Mouse (Mus musculus): ENCODE results near the gene Enthd1. TPM values are rescaled to one million over a fixed set of nuclear protein-coding genes. Genes with fewer than 3 reads are reported as not detected.
"Not testable (repeated sequence)": the region's sequence is repeated elsewhere in the genome, so short reads cannot be mapped to it uniquely, and the experiment has no call there.

Enthd1 gene
- polyA plus RNA-seq, 1 experiment from 2014 or later = not detected

DNA sequence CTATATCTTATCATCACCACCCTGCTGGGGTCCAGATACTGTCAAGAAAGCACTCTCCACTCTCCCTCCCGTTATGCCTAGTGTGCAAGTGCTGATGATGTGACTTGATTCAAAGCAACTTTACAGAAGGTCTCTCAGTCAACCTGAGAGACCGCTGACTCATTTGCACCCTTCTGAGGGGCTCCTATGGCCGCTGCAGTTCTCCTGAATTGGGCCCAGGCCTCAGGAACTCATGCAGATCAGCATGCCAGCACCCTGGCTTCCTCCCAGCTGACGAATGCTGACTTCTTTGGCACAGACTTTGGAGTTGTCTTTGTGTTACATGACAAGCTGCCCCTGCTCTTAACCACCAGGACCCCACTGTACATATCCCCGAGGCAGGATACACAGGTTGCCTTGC, 28.9 kb upstream of the Enthd1 start:
- WGBS (ENCODE audit: insufficient replicate concordance) = 43% methylated on average over 5 of the region's 5 CpGs
- Histone ChIP-seq H3K9ac (no peak overlapping the region), H3K27ac (replicated peaks) (no peak overlapping the region), H3K9me3 (replicated peaks) (no peaks in the 10 kb centered on the region), H3K4me1 (replicated peaks) (peaks cover 10% of the 10 kb centered on the region), H3K4me2 (no peak overlapping the region), H3K36me3 (replicated peaks) (no peaks in the 10 kb centered on the region), H3K27me3 (peaks cover 31% of the 10 kb centered on the region; the same call in 1 of the 2 replicates), H3K4me3 (replicated peaks) (no peak overlapping the region)
- ATAC-seq (ENCODE audit: insufficient read depth) = no peak

DNA sequence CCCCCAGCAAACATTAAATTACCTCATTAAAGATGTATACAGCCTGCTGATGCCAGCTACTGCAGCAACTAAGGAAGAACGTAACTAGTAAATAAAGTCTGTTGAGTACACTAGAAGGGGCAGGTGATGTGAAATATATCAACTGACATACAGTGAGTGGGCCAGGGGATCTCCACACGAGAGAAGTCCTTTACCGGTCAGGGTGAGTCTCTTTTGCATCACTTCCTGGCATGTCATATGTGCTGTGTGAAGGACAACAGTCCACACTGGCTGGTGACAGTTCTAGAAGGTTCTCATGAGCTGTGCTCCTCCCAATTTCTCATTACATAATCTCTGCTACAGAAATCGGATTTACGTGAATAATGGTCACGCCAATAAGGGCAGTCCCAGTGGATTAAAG, 27.8 kb upstream of the Enthd1 start:
- H3K27ac ChIP-seq (replicated peaks) = no peak overlapping the region
- H3K36me3 ChIP-seq (replicated peaks) = no peaks in the 10 kb centered on the region
- H3K4me3 ChIP-seq (replicated peaks) = no peak overlapping the region
- H3K9me3 ChIP-seq (replicated peaks) = no peaks in the 10 kb centered on the region
- 72% methylated on average over 6 of the region's 6 CpGs for WGBS (ENCODE audit: insufficient replicate concordance)
- peaks cover 6% of the 10 kb centered on the region for H3K4me1 ChIP-seq (replicated peaks)
- H3K27me3 ChIP-seq = peaks cover 32% of the 10 kb centered on the region; the same call in 1 of the 2 replicates
- no peak overlapping the region for H3K9ac ChIP-seq
- no peak overlapping the region for H3K4me2 ChIP-seq
- no peak for ATAC-seq (ENCODE audit: insufficient read depth)

DNA sequence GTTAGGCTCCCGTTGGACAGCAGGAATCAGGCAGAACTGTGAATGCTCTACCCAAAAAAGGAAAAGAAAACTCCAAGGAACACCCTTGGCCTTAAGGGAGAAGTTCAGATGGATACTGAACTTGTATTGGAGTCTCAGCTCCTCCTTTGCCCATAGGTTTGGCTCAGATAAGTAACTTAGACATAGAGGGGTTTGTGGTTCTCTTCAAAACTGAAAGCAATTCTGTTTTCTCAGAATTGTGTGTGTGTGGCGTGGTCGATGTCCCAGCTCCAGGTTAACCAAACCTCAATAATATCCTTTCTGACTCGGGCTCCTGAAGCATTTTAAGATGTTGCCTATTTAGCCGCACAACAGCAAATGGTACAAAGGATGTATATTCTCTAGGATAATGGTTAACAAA, 25.7 kb upstream of the Enthd1 start:
- Histone ChIP-seq H3K4me3 (replicated peaks) (no peak overlapping the region), H3K27me3 (peaks cover 34% of the 10 kb centered on the region; the same call in 1 of the 2 replicates), H3K4me2 (no peak overlapping the region), H3K9ac (no peak overlapping the region), H3K9me3 (replicated peaks) (no peaks in the 10 kb centered on the region), H3K27ac (replicated peaks) (no peak overlapping the region), H3K4me1 (replicated peaks) (peaks cover 6% of the 10 kb centered on the region), H3K36me3 (replicated peaks) (no peaks in the 10 kb centered on the region)
- 58% methylated on average over 5 of the region's 5 CpGs for WGBS (ENCODE audit: insufficient replicate concordance)
- ATAC-seq (ENCODE audit: insufficient read depth) = no peak

DNA sequence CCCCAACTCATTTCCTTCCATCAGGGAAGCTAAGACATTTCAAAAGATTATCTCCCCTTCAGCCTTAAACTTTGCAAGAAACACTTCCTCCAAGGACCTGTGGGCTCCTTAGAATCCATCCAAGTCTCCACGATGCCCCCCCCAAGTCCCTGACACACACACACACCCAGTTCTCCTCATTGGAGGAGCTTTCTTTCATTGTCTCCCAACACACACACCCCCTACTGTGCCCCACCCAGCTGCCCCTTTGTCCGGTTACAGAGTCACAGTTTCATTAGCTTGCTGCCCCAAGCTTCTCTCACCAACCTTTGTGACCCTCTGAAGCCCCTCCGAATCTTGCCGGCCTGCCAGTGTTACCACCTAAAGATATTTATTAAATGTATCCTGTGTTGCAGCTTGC, 21.3 kb upstream of the Enthd1 start:
- H3K4me1 ChIP-seq (replicated peaks) = peaks cover 11% of the 10 kb centered on the region
- ATAC-seq (ENCODE audit: insufficient read depth) = no peak
- no peaks in the 10 kb centered on the region for H3K36me3 ChIP-seq (replicated peaks)
- no peaks in the 10 kb centered on the region for H3K9me3 ChIP-seq (replicated peaks)
- 39% methylated on average over 4 of the region's 4 CpGs for WGBS (ENCODE audit: insufficient replicate concordance)
- no peak overlapping the region for H3K27ac ChIP-seq (replicated peaks)
- no peak overlapping the region for H3K4me2 ChIP-seq
- H3K9ac ChIP-seq = no peak overlapping the region
- H3K4me3 ChIP-seq (replicated peaks) = no peak overlapping the region
- peaks cover 40% of the 10 kb centered on the region; the same call in 1 of the 2 replicates for H3K27me3 ChIP-seq

DNA sequence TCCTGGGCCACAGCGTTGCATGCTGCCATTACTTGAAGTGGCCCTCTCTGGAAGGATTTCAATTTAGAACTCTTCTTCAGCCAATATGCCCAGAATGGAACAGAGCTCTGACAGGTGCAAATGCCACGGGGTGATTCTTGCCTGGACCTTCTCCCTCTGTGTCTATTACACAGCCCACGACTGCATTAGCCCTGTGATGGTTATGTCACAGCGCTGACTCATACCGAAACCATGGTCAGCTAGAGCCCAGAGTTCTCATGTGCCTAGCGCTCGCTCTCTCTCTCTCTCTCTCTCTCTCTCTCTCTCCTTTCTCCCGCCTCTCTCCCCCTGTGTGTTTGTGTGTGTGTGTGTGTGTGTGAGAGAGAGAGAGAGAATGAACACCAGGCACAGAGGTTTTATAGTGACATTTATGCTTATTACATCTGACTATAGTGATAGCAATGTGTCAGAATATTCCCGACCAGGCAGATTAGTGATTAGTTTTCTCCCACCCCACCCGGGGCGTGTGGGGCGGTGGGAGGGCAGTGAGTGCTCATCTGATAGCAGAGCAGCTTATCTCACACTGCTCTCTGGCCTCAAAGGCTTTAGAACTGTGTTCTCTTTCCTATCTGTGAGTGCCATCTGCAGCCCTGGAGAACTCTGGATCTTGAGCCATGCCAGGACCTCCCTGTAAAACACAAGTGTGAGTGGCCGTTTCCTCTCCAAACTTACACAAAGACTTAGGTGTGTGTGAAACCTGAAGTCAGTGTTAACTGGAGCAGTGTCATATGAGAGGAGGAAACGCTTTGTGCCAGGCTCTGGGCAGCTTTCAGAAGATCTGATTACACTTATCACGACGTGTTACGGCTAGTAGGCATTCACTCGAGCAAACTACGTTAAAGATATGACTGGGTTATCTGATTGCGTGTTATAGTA, 17.9 kb upstream of the Enthd1 start:
- Histone ChIP-seq H3K27me3 (peaks cover 54% of the 10 kb centered on the region), H3K4me2 (peak overlapping the region; percentile 42), H3K9ac (no peak overlapping the region), H3K36me3 (replicated peaks) (no peaks in the 10 kb centered on the region), H3K4me1 (replicated peaks) (peaks cover 11% of the 10 kb centered on the region), H3K27ac (replicated peaks) (no peak overlapping the region), H3K4me3 (replicated peaks) (no peak overlapping the region), H3K9me3 (replicated peaks) (no peaks in the 10 kb centered on the region)
- WGBS (ENCODE audit: insufficient replicate concordance) = 29% methylated on average over 20 of the region's 20 CpGs
- ATAC-seq (ENCODE audit: insufficient read depth) = peak; percentile 31; the same call in 1 of the 2 replicates

DNA sequence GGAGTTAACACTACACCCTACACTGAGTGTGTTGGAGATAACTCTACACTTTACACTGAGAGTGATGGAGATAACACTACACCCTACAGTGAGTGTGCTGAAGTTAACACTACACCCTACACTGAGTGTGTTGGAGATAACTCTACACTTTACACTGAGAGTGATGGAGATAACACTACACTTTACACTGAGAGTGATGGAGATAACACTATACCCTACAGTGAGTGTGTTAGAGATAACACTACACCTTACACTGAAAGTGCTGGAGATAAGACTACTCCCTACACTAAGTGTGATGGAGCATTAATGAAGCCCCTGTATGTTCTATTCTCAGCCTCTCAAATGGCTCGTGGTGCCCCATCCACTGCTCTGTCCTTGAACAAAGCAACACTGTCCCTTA, 15.6 kb upstream of the Enthd1 start:
- not testable (repeated sequence) for H3K36me3 ChIP-seq (replicated peaks); H3K9ac ChIP-seq; H3K4me3 ChIP-seq (replicated peaks); H3K27ac ChIP-seq (replicated peaks); H3K9me3 ChIP-seq (replicated peaks); H3K4me2 ChIP-seq; ATAC-seq (ENCODE audit: insufficient read depth)
- H3K27me3 ChIP-seq = peaks cover 73% of the 10 kb centered on the region
- WGBS (ENCODE audit: insufficient replicate concordance) = 61% methylated on average over 1 of the region's 1 CpGs
- peaks cover 11% of the 10 kb centered on the region for H3K4me1 ChIP-seq (replicated peaks)

DNA sequence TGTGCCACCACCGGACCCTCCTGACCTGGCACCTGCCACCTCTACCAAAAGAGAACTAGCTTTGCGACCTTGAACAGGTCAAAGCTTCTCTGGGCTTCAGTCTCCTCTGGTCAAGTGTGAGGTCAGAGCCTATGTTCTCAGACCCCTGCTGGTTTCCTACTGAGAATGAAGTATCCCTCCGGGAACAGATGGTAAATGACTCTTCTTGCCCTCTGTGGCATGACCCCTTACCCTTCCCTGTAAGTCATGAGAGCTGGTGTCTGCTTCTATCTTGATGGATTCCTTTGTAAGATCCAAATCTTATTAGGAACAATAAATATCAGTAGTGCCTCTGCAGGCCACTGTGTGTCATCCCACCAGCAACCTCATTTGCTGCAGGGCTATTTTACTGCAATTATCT, 14.2 kb upstream of the Enthd1 start:
- no peak for ATAC-seq (ENCODE audit: insufficient read depth)
- Histone ChIP-seq H3K9ac (no peak overlapping the region), H3K4me3 (replicated peaks) (no peak overlapping the region), H3K36me3 (replicated peaks) (no peaks in the 10 kb centered on the region), H3K9me3 (replicated peaks) (no peaks in the 10 kb centered on the region), H3K27ac (replicated peaks) (no peak overlapping the region), H3K27me3 (peaks cover 84% of the 10 kb centered on the region), H3K4me1 (replicated peaks) (peaks cover 11% of the 10 kb centered on the region), H3K4me2 (no peak overlapping the region)
- 58% methylated on average over 3 of the region's 3 CpGs for WGBS (ENCODE audit: insufficient replicate concordance)

DNA sequence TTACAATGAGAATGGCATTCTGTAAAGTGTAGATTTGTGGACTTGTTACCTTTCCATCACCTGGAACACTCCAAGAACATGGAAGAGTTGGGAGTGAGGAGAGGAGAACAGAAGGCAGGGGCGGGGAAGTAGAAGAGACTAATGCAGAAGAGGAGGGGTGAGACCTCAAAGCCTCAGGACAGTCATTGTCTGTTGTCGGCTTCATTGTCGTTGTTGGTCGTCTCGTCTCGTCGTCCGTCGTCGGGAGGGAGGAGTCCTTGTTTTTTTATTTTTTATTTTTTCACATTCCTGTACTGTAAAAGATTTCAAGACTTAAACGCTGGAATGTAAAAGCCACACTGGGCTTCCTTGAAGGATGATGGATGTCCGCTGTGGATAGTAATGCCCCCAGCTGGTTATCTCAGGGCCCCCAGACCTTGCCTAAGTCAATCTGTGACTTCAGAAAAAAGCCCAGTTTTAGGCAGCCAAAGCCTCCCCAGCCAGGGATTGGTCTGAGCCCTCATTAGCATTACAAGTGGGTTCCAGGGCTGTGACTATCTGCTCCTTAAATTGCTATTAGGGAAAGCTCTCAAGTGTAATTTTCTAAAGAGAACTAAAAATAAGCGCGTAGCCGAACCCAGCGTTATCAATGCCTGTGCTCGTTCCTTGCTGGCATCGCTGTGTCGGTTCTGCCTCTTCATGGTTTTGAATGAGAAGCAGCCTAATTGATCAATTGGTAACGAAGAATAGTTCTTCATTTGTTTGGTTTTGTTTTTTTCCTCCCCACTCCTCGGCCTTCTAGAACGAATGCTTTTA, 12.4 kb upstream of the Enthd1 start:
- WGBS (ENCODE audit: insufficient replicate concordance) = 38% methylated on average over 22 of the region's 22 CpGs
- Histone ChIP-seq H3K4me3 (replicated peaks) (no peak overlapping the region), H3K36me3 (replicated peaks) (no peaks in the 10 kb centered on the region), H3K27me3 (peaks cover 86% of the 10 kb centered on the region), H3K9ac (no peak overlapping the region), H3K27ac (replicated peaks) (no peak overlapping the region), H3K4me1 (replicated peaks) (peaks cover under 1% of the 10 kb centered on the region; the same call in 1 of the 2 replicates), H3K9me3 (replicated peaks) (no peaks in the 10 kb centered on the region), H3K4me2 (no peak overlapping the region)
- no peak for ATAC-seq (ENCODE audit: insufficient read depth)

DNA sequence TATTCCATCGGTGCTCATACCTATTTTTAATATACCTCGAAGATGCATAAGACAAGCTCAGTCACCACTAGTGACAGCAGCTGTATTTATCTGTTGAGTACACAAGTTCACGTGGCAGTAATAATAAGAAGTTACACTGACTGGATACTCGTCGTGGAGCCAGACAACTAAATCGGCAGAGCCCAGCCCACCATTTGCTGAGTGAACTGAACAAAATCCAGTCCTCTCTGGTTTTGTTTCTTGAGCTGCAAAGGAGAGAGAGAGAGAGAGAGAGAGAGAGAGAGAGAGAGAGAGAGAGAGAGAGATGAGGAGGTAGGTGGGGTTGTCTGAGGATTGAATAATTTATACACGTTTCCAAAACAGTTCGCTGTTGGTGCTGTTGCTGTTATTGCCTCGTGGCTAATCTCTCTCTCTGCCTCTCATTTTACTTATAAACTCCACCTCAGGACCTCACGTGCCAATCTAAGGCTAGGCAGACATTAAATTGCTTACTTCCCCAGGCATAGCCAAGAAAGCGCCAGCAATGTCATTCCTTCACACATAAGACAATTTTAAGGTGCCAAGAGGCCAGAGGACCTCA, 11.5 kb upstream of the Enthd1 start:
- Histone ChIP-seq H3K27me3 (peaks cover 86% of the 10 kb centered on the region), H3K36me3 (replicated peaks) (no peaks in the 10 kb centered on the region), H3K4me3 (replicated peaks) (no peak overlapping the region), H3K9ac (no peak overlapping the region), H3K9me3 (replicated peaks) (no peaks in the 10 kb centered on the region), H3K4me2 (no peak overlapping the region), H3K4me1 (replicated peaks) (no peaks in the 10 kb centered on the region), H3K27ac (replicated peaks) (no peak overlapping the region)
- ATAC-seq (ENCODE audit: insufficient read depth) = no peak
- 62% methylated on average over 11 of the region's 11 CpGs for whole genome bisulfite sequencing (ENCODE audit: insufficient replicate concordance)

DNA sequence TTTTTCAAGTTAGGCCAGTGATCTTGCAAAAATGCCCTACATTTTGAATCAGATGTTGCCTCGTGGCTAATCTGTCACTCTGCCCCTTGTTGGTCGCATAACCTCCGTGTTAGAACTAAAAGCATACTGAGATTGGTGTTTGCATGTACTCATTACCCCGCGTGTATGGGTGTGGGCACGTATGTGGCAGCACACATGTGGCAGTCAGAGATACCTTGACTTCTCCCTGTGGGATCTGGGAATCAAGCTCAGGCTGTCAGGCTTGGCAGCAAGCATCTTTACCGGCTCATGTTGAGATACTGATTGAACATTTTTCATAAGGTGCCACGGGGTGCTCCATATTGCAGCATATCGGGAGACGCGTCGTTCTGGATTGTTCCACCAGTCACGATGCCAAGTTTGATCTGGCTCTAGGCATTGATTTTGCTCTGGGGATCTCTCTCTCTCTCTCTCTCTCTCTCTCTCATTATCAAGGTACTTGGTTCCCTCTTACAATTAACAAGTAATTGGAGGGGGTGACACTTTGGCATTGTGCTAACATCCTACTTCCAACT, 10.9 kb upstream of the Enthd1 start:
- 79% methylated on average over 13 of the region's 13 CpGs for WGBS (ENCODE audit: insufficient replicate concordance)

More for the DNA sequence above, 10.9 kb upstream of the Enthd1 start:
- Histone ChIP-seq H3K4me1 (replicated peaks) (no peaks in the 10 kb centered on the region), H3K27ac (replicated peaks) (no peak overlapping the region), H3K9me3 (replicated peaks) (no peaks in the 10 kb centered on the region), H3K9ac (no peak overlapping the region), H3K4me2 (no peak overlapping the region), H3K27me3 (peaks cover 89% of the 10 kb centered on the region), H3K4me3 (replicated peaks) (no peak overlapping the region), H3K36me3 (replicated peaks) (no peaks in the 10 kb centered on the region)
- no peak for ATAC-seq (ENCODE audit: insufficient read depth)

All from liver, embryonic 15.5 days (tissue).